Mouse (Mus musculus) MEL (cell line): ENCODE results near the gene Runx1. TPM values are rescaled to one million over a fixed set of nuclear protein-coding genes. Genes with fewer than 3 reads are reported as not detected.

Source experiments
- DNase-seq: peaks from one replicate; pipeline ENCODE4 v3.0.0; 2011; ENCODE audit warnings: low read depth, low spot score
- H3K27ac ChIP-seq: 2 replicates; pipeline ENCODE4 v1.5.1; 2012; ENCODE audit warnings: low read depth, mild to moderate bottlenecking, control low read depth, low read length, moderate library complexity; ENCODE audit not compliant: control insufficient read depth
- H3K27me3 ChIP-seq, 2 experiments: fragments of 150-350 bp in 1 of 2; sonication (generic) in 1 of 2; 2 replicates each; pipeline ENCODE4 v1.6.1; 2012; ENCODE audit warnings: low read length in 2 of 2, mild to moderate bottlenecking in 2 of 2, improper control_type of control experiment in 1 of 2, moderate library complexity in 1 of 2; ENCODE audit not compliant: insufficient read depth in 2 of 2, control insufficient read depth in 1 of 2
- H3K36me3 ChIP-seq, 2 experiments: 2 replicates each; pipeline ENCODE4 v1.6.1; 2012 to 2014; ENCODE audit warnings: low read length in 2 of 2, improper control_type of control experiment in 1 of 2, inconsistent platforms in 1 of 2, mild to moderate bottlenecking in 1 of 2; ENCODE audit not compliant: insufficient read depth in 2 of 2, control insufficient read depth in 1 of 2
- H3K4me1 ChIP-seq, 2 experiments: fragments of 150-350 bp in 1 of 2; sonication (generic) in 1 of 2; 2 replicates each; pipeline ENCODE4 v1.6.1; 2012; ENCODE audit warnings: low read length in 2 of 2, improper control_type of control experiment in 1 of 2, mild to moderate bottlenecking in 1 of 2; ENCODE audit not compliant: insufficient read depth in 2 of 2, control insufficient read depth in 1 of 2
- H3K4me3 ChIP-seq, 2 experiments: fragments of 150-350 bp in 1 of 2; sonication (generic) in 1 of 2; 2 replicates each; pipeline ENCODE4 v1.5.1; 2012; ENCODE audit warnings: low read depth in 2 of 2, low read length in 2 of 2, mild to moderate bottlenecking in 2 of 2, moderate library complexity in 2 of 2, control low read depth in 1 of 2, improper control_type of control experiment in 1 of 2; ENCODE audit not compliant: control insufficient read depth in 1 of 2, insufficient read depth in 1 of 2
- H3K79me2 ChIP-seq: 2 replicates; pipeline ENCODE4 v1.6.1; 2012; ENCODE audit warnings: mild to moderate bottlenecking, low read length, moderate library complexity; ENCODE audit not compliant: control insufficient read depth, poor library complexity, insufficient read depth
- H3K9ac ChIP-seq: 2 replicates; pipeline ENCODE4 v1.6.1; 2012; ENCODE audit warnings: low read depth, mild to moderate bottlenecking, control low read depth, low read length, moderate library complexity; ENCODE audit not compliant: control insufficient read depth, poor library complexity, severe bottlenecking
- H3K9me3 ChIP-seq: fragments of 150-350 bp; sonication (generic); replicated peaks from 2 replicates; pipeline ENCODE4 v1.6.1; 2012; ENCODE audit warnings: mild to moderate bottlenecking, low read length, improper control_type of control experiment, moderate library complexity; ENCODE audit not compliant: insufficient read depth
- CHD2 ChIP-seq: IDR thresholded peaks from 2 replicates; pipeline ENCODE4 v1.6.1; 2011; ENCODE audit warnings: low read length, improper control_type of control experiment
- E2F4 ChIP-seq: IDR thresholded peaks from 2 replicates; pipeline ENCODE4 v1.6.1; 2011; ENCODE audit warnings: low read depth, low read length, improper control_type of control experiment, borderline replicate concordance
- ELF1 ChIP-seq: IDR thresholded peaks from 2 replicates; pipeline ENCODE4 v1.6.1; 2014; ENCODE audit warnings: low read depth, mild to moderate bottlenecking, inconsistent platforms, low read length, improper control_type of control experiment, moderate library complexity
- EP300 ChIP-seq, 2 experiments: IDR thresholded peaks; 2 replicates each; pipeline ENCODE4 v1.6.1; 2011; ENCODE audit warnings: improper control_type of control experiment in 2 of 2, low read length in 2 of 2, low read depth in 1 of 2, mild to moderate bottlenecking in 1 of 2
- GABPA ChIP-seq: IDR thresholded peaks from 2 replicates; pipeline ENCODE4 v1.6.1; 2012; ENCODE audit warnings: low read depth, mild to moderate bottlenecking, inconsistent platforms, low read length, improper control_type of control experiment, moderate library complexity
- MAFK ChIP-seq: IDR thresholded peaks from 2 replicates; pipeline ENCODE4 v1.6.1; 2011; ENCODE audit warnings: low read depth, mild to moderate bottlenecking, low read length, improper control_type of control experiment, borderline replicate concordance
- MEF2A ChIP-seq: IDR thresholded peaks from 2 replicates; pipeline ENCODE4 v1.6.1; 2014; ENCODE audit warnings: low read depth, mild to moderate bottlenecking, inconsistent platforms, low read length, improper control_type of control experiment; ENCODE audit not compliant: poor library complexity, insufficient replicate concordance, severe bottlenecking; ENCODE audit errors: extremely low read depth
- MYB ChIP-seq: IDR thresholded peaks from 2 replicates; pipeline ENCODE4 v1.6.1; 2011; ENCODE audit warnings: mild to moderate bottlenecking, low read depth, low read length, improper control_type of control experiment
- MYC ChIP-seq: IDR thresholded peaks from 2 replicates; pipeline ENCODE4 v1.6.1; 2011; ENCODE audit warnings: low read depth, mild to moderate bottlenecking, low read length, improper control_type of control experiment, moderate library complexity
- NRF1 ChIP-seq: IDR thresholded peaks from 2 replicates; pipeline ENCODE4 v1.6.1; 2014; ENCODE audit warnings: low read depth, mild to moderate bottlenecking, inconsistent platforms, low read length, improper control_type of control experiment, moderate library complexity; ENCODE audit not compliant: poor library complexity, insufficient read depth, severe bottlenecking
- POLR2A ChIP-seq, 2 experiments: IDR thresholded peaks; 2 replicates each; pipeline ENCODE4 v1.6.1; 2011 to 2012; ENCODE audit warnings: low read length in 2 of 2, mild to moderate bottlenecking in 2 of 2, control low read depth in 1 of 2, improper control_type of control experiment in 1 of 2, low read depth in 1 of 2, moderate library complexity in 1 of 2; ENCODE audit not compliant: control insufficient read depth in 1 of 2, insufficient read depth in 1 of 2, poor library complexity in 1 of 2
- POLR2AphosphoS2 ChIP-seq: IDR thresholded peaks from 2 replicates; pipeline ENCODE4 v1.6.1; 2011; ENCODE audit warnings: low read length, improper control_type of control experiment
- POLR2AphosphoS5 ChIP-seq: IDR thresholded peaks from 2 replicates; pipeline ENCODE4 v1.6.1; 2012; ENCODE audit warnings: low read depth, borderline replicate concordance, mild to moderate bottlenecking, inconsistent platforms, low read length, moderate library complexity, mixed read lengths
- RAD21 ChIP-seq: IDR thresholded peaks from 2 replicates; pipeline ENCODE4 v1.6.1; 2011; ENCODE audit warnings: mild to moderate bottlenecking, low read depth, low read length, improper control_type of control experiment
- RCOR1 ChIP-seq: IDR thresholded peaks from 2 replicates; pipeline ENCODE4 v1.6.1; 2012; ENCODE audit warnings: low read depth, mild to moderate bottlenecking, inconsistent platforms, low read length, improper control_type of control experiment
- SIN3A ChIP-seq: IDR thresholded peaks from 2 replicates; pipeline ENCODE4 v1.6.1; 2012; ENCODE audit warnings: low read length, improper control_type of control experiment, inconsistent platforms
- UBTF ChIP-seq: IDR thresholded peaks from 2 replicates; pipeline ENCODE4 v1.6.1; 2012; ENCODE audit warnings: low read depth, mild to moderate bottlenecking, inconsistent platforms, low read length, improper control_type of control experiment, moderate library complexity, borderline replicate concordance; ENCODE audit not compliant: insufficient read depth
- polyA plus RNA-seq, 2 experiments: library from polyadenylated mRNA; stranded (reverse) in 1 of 2; unstranded in 1 of 2; fragments of >175 nt in 1 of 2; fragments of >200 nt in 1 of 2; gene quantifications; 2 replicates each; pipeline versions ENCODE4 v1.2.1 to v1.2.4; 2012; ENCODE audit warnings: low replicate concordance in 2 of 2, low read depth in 1 of 2; ENCODE audit not compliant: insufficient read length in 2 of 2, insufficient read depth in 1 of 2, missing spikeins in 1 of 2
- total RNA-seq: library from RNA; depleted of rRNA; stranded (reverse); fragments of 300-350 nt; gene quantifications from 2 replicates; pipeline ENCODE4 v1.2.3, GENCODE M21; 2012

Runx1 gene
- total and polyA plus RNA-seq, 3 experiments, result 14.3 to 23.5 TPM; not detected in 1

DNA sequence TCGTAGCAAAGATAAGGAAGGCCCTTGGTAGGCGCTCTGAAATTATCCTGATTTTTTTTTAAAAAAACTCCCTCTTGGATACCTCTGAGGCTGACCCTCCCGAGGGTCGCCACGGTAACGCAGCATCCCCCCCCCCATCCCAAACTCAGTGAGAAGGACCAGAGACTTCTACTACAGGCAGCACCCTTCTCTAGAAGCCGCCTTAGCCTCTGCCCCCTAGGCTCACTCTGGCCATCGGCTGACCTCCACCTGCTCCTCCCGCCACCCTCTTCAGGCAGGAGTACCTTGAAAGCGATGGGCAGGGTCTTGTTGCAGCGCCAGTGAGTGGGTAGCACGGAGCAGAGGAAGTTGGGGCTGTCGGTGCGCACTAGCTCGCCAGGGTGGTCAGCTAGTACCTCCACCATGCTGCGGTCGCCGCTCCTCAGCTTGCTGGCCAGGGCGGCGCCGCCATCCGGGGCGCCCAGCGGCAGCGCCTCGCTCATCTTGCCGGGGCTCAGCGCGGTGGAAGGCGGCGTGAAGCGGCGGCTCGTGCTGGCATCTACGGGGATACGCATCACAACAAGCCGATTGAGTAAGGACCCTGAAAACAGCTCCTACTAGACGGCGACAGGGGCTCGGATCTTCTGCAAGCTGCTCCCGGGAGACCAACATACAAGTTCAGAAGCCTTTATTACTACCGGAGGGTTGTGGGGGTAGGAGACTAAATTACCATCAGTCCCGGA is 130.6 kb downstream of the Runx1 start:
- H3K9ac ChIP-seq, result no peak overlapping the region
- DNase-seq, result no peak
- no peak overlapping the region for H3K27ac ChIP-seq
- peaks cover 0 to 32% of the 10 kb centered on the region in 2 experiments; a peak in 2 of 4 replicates for H3K36me3 ChIP-seq
- H3K79me2 ChIP-seq, result peaks cover 2% of the 10 kb centered on the region; the same call in 1 of the 2 replicates
- TF ChIP-seq ELF1, result no peak
- TF ChIP-seq MYC, result no peak
- no peak for TF ChIP-seq MYB
- no peak for TF ChIP-seq MEF2A
- no peak for TF ChIP-seq E2F4
- TF ChIP-seq MAFK, result no peak
- no peak for TF ChIP-seq EP300 (IDR thresholded peaks at IDR 0.05; ENCODE audit: low read depth in 1 of 2, low read length in 2 of 2)
- TF ChIP-seq POLR2A (IDR thresholded peaks at IDR 0.05; ENCODE audit: control insufficient read depth in 1 of 2, insufficient read depth in 1 of 2, low read depth in 1 of 2, low read length in 2 of 2, poor library complexity in 1 of 2), result no peak
- no peak for TF ChIP-seq POLR2AphosphoS2
- no peak for TF ChIP-seq POLR2AphosphoS5
- TF ChIP-seq RCOR1, result no peak
- TF ChIP-seq GABPA, result no peak
- no peak for TF ChIP-seq UBTF
- no peak for TF ChIP-seq RAD21
- no peak for TF ChIP-seq NRF1
- TF ChIP-seq CHD2, result no peak
- no peak for TF ChIP-seq SIN3A
- TF ChIP-seq, all 39 proteins: peak for 0
- Histone ChIP-seq H3K4me1 (no peaks in the 10 kb centered on the region), H3K4me3 (no peak overlapping the region), H3K27me3 (no peaks in the 10 kb centered on the region), H3K9me3 (no peaks in the 10 kb centered on the region)

GRCm38 (mm10) chr16:92694496-92695106 is 131.3 kb downstream of the Runx1 start:
- no peak overlapping the region for H3K27ac ChIP-seq

More at GRCm38 (mm10) chr16:92694496-92695106, 131.3 kb downstream of the Runx1 start:
- H3K36me3 ChIP-seq, result peaks cover 0 to 35% of the 10 kb centered on the region in 2 experiments; a peak in 2 of 4 replicates
- no peak for TF ChIP-seq CHD2
- no peak overlapping the region for H3K9ac ChIP-seq
- H3K4me3 ChIP-seq, result no peak overlapping the region
- no peaks in the 10 kb centered on the region for H3K27me3 ChIP-seq
- no peaks in the 10 kb centered on the region for H3K79me2 ChIP-seq
- H3K9me3 ChIP-seq, result no peaks in the 10 kb centered on the region
- H3K4me1 ChIP-seq, result no peaks in the 10 kb centered on the region
- no peak for DNase-seq
